Mouse (Mus musculus): ENCODE data around the gene Dbr1. TPM values are rescaled to one million over a fixed set of nuclear protein-coding genes. Genes with fewer than 3 reads are reported as not detected.

Dbr1 gene
- 20.0 and 22.0 TPM in 2 replicates for polyA plus RNA-seq (2014; fragmentation: Nextera tagmentation; extraction: Ambion mirVana)

DNA sequence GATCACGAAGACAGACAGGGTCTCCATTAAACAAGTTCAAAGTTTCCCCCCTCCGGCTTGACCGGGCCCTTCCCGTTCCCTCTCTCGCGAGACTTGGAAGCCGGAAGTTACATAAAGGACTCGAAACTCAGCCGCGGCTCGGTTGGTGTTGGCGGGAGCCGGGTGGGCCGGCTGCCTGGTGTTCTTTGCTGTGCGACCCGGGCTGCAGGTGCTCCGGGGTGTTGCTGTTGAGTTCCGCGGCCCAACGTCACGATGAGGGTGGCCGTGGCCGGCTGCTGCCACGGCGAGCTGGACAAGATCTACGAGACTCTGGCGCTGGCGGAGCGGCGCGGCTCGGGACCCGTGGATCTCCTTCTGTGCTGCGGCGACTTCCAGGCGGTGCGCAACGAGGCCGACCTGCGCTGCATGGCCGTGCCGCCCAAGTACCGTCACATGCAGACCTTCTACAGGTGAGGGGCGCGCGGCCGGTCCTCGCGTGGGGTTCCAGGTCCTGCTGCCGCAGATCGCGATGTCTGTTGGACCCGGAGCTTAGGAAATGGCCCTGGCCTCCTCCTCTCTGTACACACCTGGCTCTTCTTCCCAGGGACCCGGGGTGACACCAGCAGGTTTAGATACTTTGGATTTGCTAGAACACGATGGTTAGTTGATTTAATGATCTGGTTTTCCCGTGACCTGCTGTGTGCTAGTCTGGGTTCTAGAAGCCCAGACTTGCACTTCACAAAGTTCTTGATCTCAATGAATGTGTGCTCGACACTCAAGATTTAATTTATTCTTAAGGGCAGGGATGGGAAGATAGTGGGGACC is at the start of gene Dbr1:
Gene Dbr1, plus strand, starts transcription at position 123 of the 804 bp plus-strand sequence.
- Histone ChIP-seq H3K27ac (ENCODE audit: low read depth, low read length) (peak within 1 kb of the TSS; percentile 84), H3K9me3 (replicated peaks; ENCODE audit: control insufficient read depth, low read length) (no peaks in the 10 kb centered on the region), H3K4me1 (ENCODE audit: control insufficient read depth, insufficient read depth, low read length) (no peaks in the 10 kb centered on the region), H3K27me3 (ENCODE audit: control insufficient read depth, insufficient read depth, low read length) (no peaks in the 10 kb centered on the region; the same call in 1 of the 2 replicates), H3K4me3 (ENCODE audit: low read depth, low read length) (peak within 1 kb of the TSS; percentile 92), H3K36me3 (ENCODE audit: control insufficient read depth, insufficient read depth, low read length) (peaks cover 5% of the 10 kb centered on the region; the same call in 1 of the 2 replicates), H3K9ac (ENCODE audit: low read depth, low read length) (peak within 1 kb of the TSS; percentile 95), H3K4me2 (peak within 1 kb of the TSS; percentile 82)
- WGBS (ENCODE audit: insufficient replicate concordance): under 1% methylated on average over 57 of the region's 57 CpGs
- ATAC-seq (replicated peaks; ENCODE audit: insufficient number of reproducible peaks, low FRiP score, low TSS enrichment): peak; percentile 94

DNA sequence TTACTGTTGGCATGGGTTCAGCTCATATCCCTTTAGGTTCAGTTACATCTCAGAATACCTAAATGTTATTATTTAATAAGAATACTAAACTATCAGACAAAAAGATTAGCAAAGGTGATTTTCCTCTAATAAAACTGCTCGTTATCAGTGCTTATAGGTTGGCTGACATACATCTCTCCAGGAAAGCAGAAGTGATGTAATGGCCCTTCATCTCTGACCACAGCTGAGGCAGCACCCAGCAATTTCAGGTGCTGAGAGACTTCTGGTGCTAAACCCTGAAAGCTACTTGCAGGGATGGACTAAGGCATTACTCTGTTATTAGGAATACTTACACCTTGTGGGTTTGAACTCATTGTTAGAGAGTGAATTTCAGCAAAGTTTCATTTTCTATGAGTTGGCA is 43.7 kb upstream of the Dbr1 start:
- no peak for ATAC-seq (replicated peaks; ENCODE audit: insufficient number of reproducible peaks, low FRiP score, low TSS enrichment)
- 93% methylated on average over 1 of the region's 1 CpGs for WGBS (ENCODE audit: insufficient replicate concordance)
- Histone ChIP-seq H3K27me3 (ENCODE audit: control insufficient read depth, insufficient read depth, low read length) (no peaks in the 10 kb centered on the region), H3K4me2 (no peak overlapping the region), H3K27ac (ENCODE audit: low read depth, low read length) (no peak overlapping the region), H3K4me1 (ENCODE audit: control insufficient read depth, insufficient read depth, low read length) (no peaks in the 10 kb centered on the region), H3K36me3 (ENCODE audit: control insufficient read depth, insufficient read depth, low read length) (peaks cover 12% of the 10 kb centered on the region), H3K4me3 (ENCODE audit: low read depth, low read length) (no peak overlapping the region), H3K9ac (ENCODE audit: low read depth, low read length) (no peak overlapping the region), H3K9me3 (replicated peaks; ENCODE audit: control insufficient read depth, low read length) (no peaks in the 10 kb centered on the region)

DNA sequence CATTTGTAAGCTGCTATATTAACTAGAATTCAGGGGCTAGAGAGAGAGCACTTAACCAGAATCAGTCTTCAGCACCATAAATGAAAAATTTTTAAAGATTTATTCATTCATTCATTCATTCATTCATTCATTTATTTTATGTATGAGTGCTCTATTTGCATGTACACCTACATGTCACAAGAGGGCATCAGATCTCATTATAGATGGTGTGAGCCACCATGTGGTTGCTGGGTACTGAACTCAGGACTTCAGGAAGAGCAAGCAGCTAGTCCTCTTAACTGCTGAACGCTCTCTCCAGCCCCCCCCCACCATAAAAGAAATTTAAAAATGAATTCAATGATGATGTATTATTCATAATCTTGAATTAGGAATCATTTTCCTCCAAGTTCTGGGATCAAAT is 29.3 kb upstream of the Dbr1 start:
- H3K4me2 ChIP-seq: no peak overlapping the region
- H3K36me3 ChIP-seq (ENCODE audit: control insufficient read depth, insufficient read depth, low read length): no peaks in the 10 kb centered on the region
- 98% methylated on average over 1 of the region's 1 CpGs for WGBS (ENCODE audit: insufficient replicate concordance)
- H3K27ac ChIP-seq (ENCODE audit: low read depth, low read length): no peak overlapping the region
- H3K4me3 ChIP-seq (ENCODE audit: low read depth, low read length): no peak overlapping the region
- ATAC-seq (replicated peaks; ENCODE audit: insufficient number of reproducible peaks, low FRiP score, low TSS enrichment): no peak
- no peak overlapping the region for H3K9ac ChIP-seq (ENCODE audit: low read depth, low read length)
- H3K9me3 ChIP-seq (replicated peaks; ENCODE audit: control insufficient read depth, low read length): no peaks in the 10 kb centered on the region
- no peaks in the 10 kb centered on the region for H3K4me1 ChIP-seq (ENCODE audit: control insufficient read depth, insufficient read depth, low read length)
- no peaks in the 10 kb centered on the region for H3K27me3 ChIP-seq (ENCODE audit: control insufficient read depth, insufficient read depth, low read length)

DNA sequence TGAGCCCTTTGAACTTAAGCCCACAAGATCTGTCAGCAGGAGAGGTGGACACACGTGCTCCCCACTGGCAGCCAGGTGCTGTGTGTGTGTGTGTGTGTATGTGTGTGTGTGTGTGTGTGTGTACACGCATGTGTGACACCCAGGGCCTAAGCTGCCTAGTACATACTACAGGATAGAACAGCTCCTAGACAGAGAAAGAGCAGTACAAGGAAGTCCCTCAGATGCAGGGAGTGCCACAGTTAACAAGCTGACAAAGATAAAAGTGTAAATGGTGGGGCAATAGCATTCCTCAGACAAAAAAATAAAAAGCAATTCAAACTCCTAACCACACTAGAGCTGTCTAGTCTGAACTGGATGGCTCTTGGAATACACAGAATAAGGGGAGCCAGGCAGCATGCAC is 23.5 kb upstream of the Dbr1 start:
- Histone ChIP-seq H3K4me1 (ENCODE audit: control insufficient read depth, insufficient read depth, low read length) (no peaks in the 10 kb centered on the region), H3K4me3 (ENCODE audit: low read depth, low read length) (no peak overlapping the region), H3K9ac (ENCODE audit: low read depth, low read length) (no peak overlapping the region), H3K27me3 (ENCODE audit: control insufficient read depth, insufficient read depth, low read length) (no peaks in the 10 kb centered on the region), H3K27ac (ENCODE audit: low read depth, low read length) (no peak overlapping the region), H3K9me3 (replicated peaks; ENCODE audit: control insufficient read depth, low read length) (no peaks in the 10 kb centered on the region), H3K4me2 (no peak overlapping the region), H3K36me3 (ENCODE audit: control insufficient read depth, insufficient read depth, low read length) (no peaks in the 10 kb centered on the region)
- ATAC-seq (replicated peaks; ENCODE audit: insufficient number of reproducible peaks, low FRiP score, low TSS enrichment): no peak
- WGBS (ENCODE audit: insufficient replicate concordance): 90% methylated on average over 2 of the region's 2 CpGs

DNA sequence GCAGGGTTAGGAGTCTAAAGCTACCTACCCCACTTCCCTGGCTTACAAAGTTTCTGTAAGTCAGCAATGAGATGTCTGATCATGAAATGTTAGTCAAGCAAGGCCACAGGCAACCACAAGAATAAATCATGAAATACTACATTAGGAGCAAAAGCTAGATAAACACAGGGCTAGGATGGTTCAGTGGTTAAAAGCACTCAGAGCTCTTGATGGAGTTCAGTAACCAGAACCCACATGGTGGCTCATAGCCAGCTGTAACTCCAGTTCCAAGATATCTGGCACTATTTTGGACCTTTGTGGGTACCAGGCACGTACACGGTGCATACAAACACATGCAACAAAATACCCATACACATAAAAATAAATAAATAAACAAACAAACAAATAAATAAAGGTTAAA is 22.6 kb upstream of the Dbr1 start:
- Histone ChIP-seq H3K4me1 (ENCODE audit: control insufficient read depth, insufficient read depth, low read length) (peaks cover 4% of the 10 kb centered on the region; the same call in 1 of the 2 replicates), H3K9ac (ENCODE audit: low read depth, low read length) (no peak overlapping the region), H3K27ac (ENCODE audit: low read depth, low read length) (no peak overlapping the region), H3K9me3 (replicated peaks; ENCODE audit: control insufficient read depth, low read length) (no peaks in the 10 kb centered on the region), H3K27me3 (ENCODE audit: control insufficient read depth, insufficient read depth, low read length) (no peaks in the 10 kb centered on the region), H3K4me2 (no peak overlapping the region), H3K4me3 (ENCODE audit: low read depth, low read length) (no peak overlapping the region), H3K36me3 (ENCODE audit: control insufficient read depth, insufficient read depth, low read length) (no peaks in the 10 kb centered on the region)
- WGBS (ENCODE audit: insufficient replicate concordance): 84% methylated on average over 2 of the region's 2 CpGs
- ATAC-seq (replicated peaks; ENCODE audit: insufficient number of reproducible peaks, low FRiP score, low TSS enrichment): no peak

DNA sequence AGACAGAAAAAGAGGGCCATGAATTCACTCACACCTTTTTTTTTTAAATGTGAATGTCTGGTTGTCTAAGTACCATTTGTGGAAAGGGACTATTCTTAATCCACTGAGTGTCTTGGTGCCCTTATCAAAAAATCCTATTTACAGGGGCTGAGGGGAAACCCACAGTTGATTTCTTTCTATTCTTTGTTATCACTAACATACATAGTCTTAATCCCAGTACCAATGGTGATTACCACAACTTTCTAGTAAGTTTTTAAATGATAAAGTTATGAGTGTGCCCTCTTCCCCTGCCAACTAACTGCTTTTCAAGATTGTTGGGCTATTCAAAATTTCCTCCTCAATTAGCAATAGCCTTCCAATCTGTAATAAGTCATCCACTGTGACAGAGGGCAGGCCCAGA is 21.5 kb upstream of the Dbr1 start:
- H3K4me1 ChIP-seq (ENCODE audit: control insufficient read depth, insufficient read depth, low read length): peaks cover 4% of the 10 kb centered on the region; the same call in 1 of the 2 replicates
- no peak overlapping the region for H3K9ac ChIP-seq (ENCODE audit: low read depth, low read length)
- no peaks in the 10 kb centered on the region for H3K36me3 ChIP-seq (ENCODE audit: control insufficient read depth, insufficient read depth, low read length)
- no peak overlapping the region for H3K4me3 ChIP-seq (ENCODE audit: low read depth, low read length)
- no peaks in the 10 kb centered on the region for H3K27me3 ChIP-seq (ENCODE audit: control insufficient read depth, insufficient read depth, low read length)
- no peak overlapping the region for H3K4me2 ChIP-seq
- H3K27ac ChIP-seq (ENCODE audit: low read depth, low read length): no peak overlapping the region
- H3K9me3 ChIP-seq (replicated peaks; ENCODE audit: control insufficient read depth, low read length): no peaks in the 10 kb centered on the region
- no peak for ATAC-seq (replicated peaks; ENCODE audit: insufficient number of reproducible peaks, low FRiP score, low TSS enrichment)

DNA sequence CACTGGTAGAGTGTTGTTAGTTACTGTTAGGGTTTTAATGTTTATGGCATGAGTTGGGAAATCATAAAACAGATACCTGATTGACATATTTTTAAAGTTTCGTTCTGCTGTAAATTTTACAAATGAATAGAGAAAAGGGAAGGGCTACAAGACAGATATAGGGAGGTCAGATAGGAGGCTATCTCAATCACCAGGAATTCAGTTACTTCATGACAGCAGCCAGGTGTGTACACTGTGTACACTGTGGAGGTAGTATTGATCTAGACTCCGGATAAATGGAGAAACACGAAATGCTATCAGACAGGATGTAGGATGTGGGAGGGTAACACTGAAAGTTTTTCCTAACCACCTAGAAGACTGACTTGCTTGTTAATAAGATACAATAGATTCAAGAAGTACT is 20.3 kb upstream of the Dbr1 start:
- no peaks in the 10 kb centered on the region for H3K9me3 ChIP-seq (replicated peaks; ENCODE audit: control insufficient read depth, low read length)
- no peak overlapping the region for H3K27ac ChIP-seq (ENCODE audit: low read depth, low read length)
- H3K27me3 ChIP-seq (ENCODE audit: control insufficient read depth, insufficient read depth, low read length): no peaks in the 10 kb centered on the region
- 88% methylated on average over 3 of the region's 3 CpGs for WGBS (ENCODE audit: insufficient replicate concordance)
- no peak overlapping the region for H3K4me2 ChIP-seq
- no peak overlapping the region for H3K9ac ChIP-seq (ENCODE audit: low read depth, low read length)
- no peak for ATAC-seq (replicated peaks; ENCODE audit: insufficient number of reproducible peaks, low FRiP score, low TSS enrichment)
- no peak overlapping the region for H3K4me3 ChIP-seq (ENCODE audit: low read depth, low read length)
- H3K4me1 ChIP-seq (ENCODE audit: control insufficient read depth, insufficient read depth, low read length): peaks cover 4% of the 10 kb centered on the region; the same call in 1 of the 2 replicates
- no peaks in the 10 kb centered on the region for H3K36me3 ChIP-seq (ENCODE audit: control insufficient read depth, insufficient read depth, low read length)

DNA sequence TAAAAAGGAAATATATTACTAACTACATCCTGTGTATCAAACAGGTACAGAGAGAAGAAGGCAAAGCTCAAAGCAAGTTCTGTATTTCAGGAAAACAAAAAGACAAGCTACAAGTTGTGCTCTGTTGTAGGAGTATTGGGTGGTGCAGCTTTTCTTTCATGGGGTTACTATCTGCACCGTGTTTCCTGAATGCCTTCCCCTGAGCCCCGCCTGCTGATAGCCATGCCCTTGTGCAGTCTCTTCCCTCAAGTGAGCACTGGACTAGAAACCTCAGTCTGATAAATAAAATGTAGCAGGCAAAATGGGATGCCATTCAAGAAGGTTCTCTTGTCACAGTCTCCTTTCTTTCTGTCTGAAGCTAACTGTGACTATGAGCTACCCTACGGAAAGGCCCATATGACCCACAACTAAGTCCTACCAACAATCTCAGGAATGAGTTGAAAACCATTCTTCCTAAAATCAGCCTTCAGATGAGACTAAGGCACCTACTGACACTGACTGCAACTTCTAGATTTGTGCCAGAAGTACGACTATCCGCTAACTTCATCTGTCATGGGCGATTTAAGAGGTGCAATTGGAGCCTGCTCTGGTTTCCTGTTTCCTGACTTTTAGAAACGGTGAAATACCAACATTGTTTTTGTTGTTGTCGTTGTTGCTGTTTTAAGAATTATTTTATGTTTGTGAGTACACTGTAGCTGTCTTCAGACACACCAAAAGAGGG is 17.9 kb upstream of the Dbr1 start:
- no peak for ATAC-seq (replicated peaks; ENCODE audit: insufficient number of reproducible peaks, low FRiP score, low TSS enrichment)
- no peaks in the 10 kb centered on the region for H3K27me3 ChIP-seq (ENCODE audit: control insufficient read depth, insufficient read depth, low read length)
- H3K9ac ChIP-seq (ENCODE audit: low read depth, low read length): no peak overlapping the region
- no peak overlapping the region for H3K4me3 ChIP-seq (ENCODE audit: low read depth, low read length)
- H3K36me3 ChIP-seq (ENCODE audit: control insufficient read depth, insufficient read depth, low read length): no peaks in the 10 kb centered on the region
- no peak overlapping the region for H3K27ac ChIP-seq (ENCODE audit: low read depth, low read length)
- no peak overlapping the region for H3K4me2 ChIP-seq
- 62% methylated on average over 8 of the region's 8 CpGs for WGBS (ENCODE audit: insufficient replicate concordance)
- no peaks in the 10 kb centered on the region for H3K9me3 ChIP-seq (replicated peaks; ENCODE audit: control insufficient read depth, low read length)
- peaks cover 4% of the 10 kb centered on the region; the same call in 1 of the 2 replicates for H3K4me1 ChIP-seq (ENCODE audit: control insufficient read depth, insufficient read depth, low read length)

Data from heart, embryonic 11.5 days (tissue).